Mouse (Mus musculus): ENCODE measurements around the gene Pcdh7. TPM values are rescaled to one million over a fixed set of nuclear protein-coding genes. Genes with fewer than 3 reads are reported as not detected.
"Not testable (repeated sequence)": the region's sequence is repeated elsewhere in the genome, so short reads cannot be mapped to it uniquely, and the experiment has no call there.

Pcdh7 gene
- polyA plus RNA-seq, 1 experiment = 7.8 TPM

- no peaks in the 10 kb centered on the region for H3K9me3 ChIP-seq (replicated peaks; ENCODE audit: control insufficient read depth, insufficient read depth, low read length, poor library complexity, severe bottlenecking)
- no peak overlapping the region for H3K4me3 ChIP-seq (ENCODE audit: low read depth, low read length)
- H3K9ac ChIP-seq (ENCODE audit: low read depth, poor library complexity, severe bottlenecking) = no peak overlapping the region
- H3K27ac ChIP-seq (ENCODE audit: insufficient read depth, low read length) = no peak overlapping the region
- no peaks in the 10 kb centered on the region for H3K27me3 ChIP-seq (ENCODE audit: control insufficient read depth, insufficient read depth, low read length, poor library complexity, severe bottlenecking)
- no peaks in the 10 kb centered on the region for H3K4me1 ChIP-seq (ENCODE audit: control insufficient read depth, insufficient read depth, low read length)
- H3K36me3 ChIP-seq (ENCODE audit: control insufficient read depth, insufficient read depth, low read length, poor library complexity, severe bottlenecking) = no peaks in the 10 kb centered on the region
- TF ChIP-seq EP300 (IDR thresholded peaks at IDR 0.05; ENCODE audit: insufficient read depth, low read depth, low read length) (no peak), POLR2A (IDR thresholded peaks at IDR 0.05; ENCODE audit: insufficient read depth, low read length) (no peak), CTCF (IDR thresholded peaks at IDR 0.05; ENCODE audit: low read depth, low read length) (no peak)
These were observed 436.2 kb downstream of the Pcdh7 start for GRCm38 (mm10) chr5:58153966-58154365.

GRCm38 (mm10) chr5:58172218-58172617 is 454.5 kb downstream of the Pcdh7 start:
- Histone ChIP-seq H3K9me3 (replicated peaks; ENCODE audit: control insufficient read depth, insufficient read depth, low read length, poor library complexity, severe bottlenecking) (no peaks in the 10 kb centered on the region), H3K36me3 (ENCODE audit: control insufficient read depth, insufficient read depth, low read length, poor library complexity, severe bottlenecking) (no peaks in the 10 kb centered on the region), H3K27ac (ENCODE audit: insufficient read depth, low read length) (no peak overlapping the region), H3K4me1 (ENCODE audit: control insufficient read depth, insufficient read depth, low read length) (no peaks in the 10 kb centered on the region), H3K27me3 (ENCODE audit: control insufficient read depth, insufficient read depth, low read length, poor library complexity, severe bottlenecking) (no peaks in the 10 kb centered on the region), H3K4me3 (ENCODE audit: low read depth, low read length) (no peak overlapping the region), H3K9ac (ENCODE audit: low read depth, poor library complexity, severe bottlenecking) (no peak overlapping the region)
- TF ChIP-seq EP300 (IDR thresholded peaks at IDR 0.05; ENCODE audit: insufficient read depth, low read depth, low read length) = no peak

GRCm38 (mm10) chr5:58174335-58174734 is 456.6 kb downstream of the Pcdh7 start:
- H3K4me3 ChIP-seq (ENCODE audit: low read depth, low read length); H3K36me3 ChIP-seq (ENCODE audit: control insufficient read depth, insufficient read depth, low read length, poor library complexity, severe bottlenecking); H3K27ac ChIP-seq (ENCODE audit: insufficient read depth, low read length); H3K9me3 ChIP-seq (replicated peaks; ENCODE audit: control insufficient read depth, insufficient read depth, low read length, poor library complexity, severe bottlenecking); H3K4me1 ChIP-seq (ENCODE audit: control insufficient read depth, insufficient read depth, low read length); H3K27me3 ChIP-seq (ENCODE audit: control insufficient read depth, insufficient read depth, low read length, poor library complexity, severe bottlenecking); H3K9ac ChIP-seq (ENCODE audit: low read depth, poor library complexity, severe bottlenecking): not testable (repeated sequence)

GRCm38 (mm10) chr5:58175532-58175931 is 457.8 kb downstream of the Pcdh7 start:
- H3K4me3 ChIP-seq (ENCODE audit: low read depth, low read length) = no peak overlapping the region
- H3K27ac ChIP-seq (ENCODE audit: insufficient read depth, low read length) = no peak overlapping the region
- no peaks in the 10 kb centered on the region for H3K36me3 ChIP-seq (ENCODE audit: control insufficient read depth, insufficient read depth, low read length, poor library complexity, severe bottlenecking)
- H3K9me3 ChIP-seq (replicated peaks; ENCODE audit: control insufficient read depth, insufficient read depth, low read length, poor library complexity, severe bottlenecking) = no peaks in the 10 kb centered on the region
- no peak overlapping the region for H3K9ac ChIP-seq (ENCODE audit: low read depth, poor library complexity, severe bottlenecking)
- no peaks in the 10 kb centered on the region for H3K27me3 ChIP-seq (ENCODE audit: control insufficient read depth, insufficient read depth, low read length, poor library complexity, severe bottlenecking)
- no peak for TF ChIP-seq POLR2A (IDR thresholded peaks at IDR 0.05; ENCODE audit: insufficient read depth, low read length)
- no peak for TF ChIP-seq EP300 (IDR thresholded peaks at IDR 0.05; ENCODE audit: insufficient read depth, low read depth, low read length)
- TF ChIP-seq CTCF (IDR thresholded peaks at IDR 0.05; ENCODE audit: low read depth, low read length) = no peak
- H3K4me1 ChIP-seq (ENCODE audit: control insufficient read depth, insufficient read depth, low read length) = no peaks in the 10 kb centered on the region

All from ES-Bruce4 (cell line).